Mouse (Mus musculus): ENCODE data around the gene Set. TPM values are rescaled to one million over a fixed set of nuclear protein-coding genes. Genes with fewer than 3 reads are reported as not detected.

Set gene
- total and polyA plus RNA-seq, 2 experiments from 2014 or later, result 149 to 334 TPM

DNA sequence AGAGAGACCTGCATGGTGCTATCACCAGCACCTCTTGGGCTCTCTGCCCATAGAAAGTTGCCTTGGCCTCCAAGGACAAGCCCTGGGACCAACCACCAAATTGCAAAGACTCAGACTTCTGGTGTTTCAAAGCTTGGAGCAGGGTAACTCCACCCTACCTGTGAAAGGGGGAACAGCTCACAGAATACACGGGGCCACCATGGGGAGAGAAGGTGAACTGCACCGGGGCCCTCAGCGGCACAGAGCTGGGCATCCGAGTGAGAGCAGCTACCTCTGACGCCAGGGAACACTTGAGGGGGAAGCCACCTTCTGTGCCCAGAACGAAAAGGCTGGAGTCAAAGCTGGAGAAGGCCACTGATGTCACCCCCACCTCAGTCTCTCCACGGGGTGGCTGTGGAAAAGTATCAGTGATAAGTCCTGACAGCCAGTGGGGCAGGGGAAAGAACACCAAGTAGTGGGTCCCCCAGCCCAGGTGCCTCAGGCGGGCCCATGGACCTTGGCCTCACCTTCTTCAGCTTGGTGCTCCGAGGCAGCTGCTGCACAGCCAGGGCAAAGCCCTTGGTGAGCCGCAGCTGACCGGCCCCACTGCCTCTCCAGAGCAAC, 24.8 kb upstream of the Set start:
- DNase-seq (ENCODE audit: low spot score) (no peak), ATAC-seq (peak; percentile 57)
- H3K4me2 ChIP-seq (ENCODE audit: low read depth, low read length), result no peak overlapping the region
- no peaks in the 10 kb centered on the region for H3K9me3 ChIP-seq (ENCODE audit: low read length)
- no peaks in the 10 kb centered on the region for H3K4me1 ChIP-seq (ENCODE audit: insufficient read depth, low read length)
- WGBS, result 62% methylated on average over 11 of the region's 11 CpGs
- no peak overlapping the region for H3K9ac ChIP-seq (replicated peaks; ENCODE audit: low read length)
- no peak overlapping the region for H3K4me3 ChIP-seq (ENCODE audit: low read length)
- no peaks in the 10 kb centered on the region for H3K27me3 ChIP-seq (ENCODE audit: insufficient read depth, low read length)
- H3K36me3 ChIP-seq (ENCODE audit: insufficient read depth, low read length), result peaks cover 58% of the 10 kb centered on the region
- peak; percentile 55; the same call in 1 of the 2 replicates for TF ChIP-seq CTCF (IDR thresholded peaks at IDR 0.05; ENCODE audit: low read depth)
- H3K27ac ChIP-seq, result no peak overlapping the region

DNA sequence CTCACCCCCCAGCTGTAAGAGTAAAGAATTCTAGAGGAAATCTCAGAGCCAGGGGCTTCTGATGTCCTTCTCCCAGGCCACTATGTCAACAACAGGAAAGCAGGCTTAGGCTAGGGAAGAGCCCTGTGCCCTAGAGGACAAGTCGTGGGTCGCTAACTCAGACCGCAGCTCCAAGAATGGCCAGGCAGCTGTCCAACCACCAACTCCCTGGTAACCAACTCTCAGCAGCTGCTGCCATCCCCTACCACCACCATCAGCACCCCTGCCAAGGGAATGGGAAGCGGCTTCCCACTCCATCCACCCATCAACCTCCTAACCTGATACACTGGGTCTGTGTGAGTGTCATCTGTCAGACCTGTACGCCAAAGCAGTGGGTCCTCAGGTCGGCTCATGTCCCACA, 24.2 kb upstream of the Set start:
- TF ChIP-seq CTCF (IDR thresholded peaks at IDR 0.05; ENCODE audit: low read depth), result no peak
- H3K4me1 ChIP-seq (ENCODE audit: insufficient read depth, low read length), result no peaks in the 10 kb centered on the region
- ATAC-seq, result no peak; the same call in 1 of the 2 replicates
- 55% methylated on average over 6 of the region's 6 CpGs for WGBS
- peaks cover 53% of the 10 kb centered on the region for H3K36me3 ChIP-seq (ENCODE audit: insufficient read depth, low read length)
- no peaks in the 10 kb centered on the region for H3K9me3 ChIP-seq (ENCODE audit: low read length)
- no peak overlapping the region for H3K4me2 ChIP-seq (ENCODE audit: low read depth, low read length)
- H3K9ac ChIP-seq (replicated peaks; ENCODE audit: low read length), result no peak overlapping the region
- H3K4me3 ChIP-seq (ENCODE audit: low read length), result no peak overlapping the region
- no peak overlapping the region for H3K27ac ChIP-seq
- no peaks in the 10 kb centered on the region for H3K27me3 ChIP-seq (ENCODE audit: insufficient read depth, low read length)
- no peak for DNase-seq (ENCODE audit: low spot score)

DNA sequence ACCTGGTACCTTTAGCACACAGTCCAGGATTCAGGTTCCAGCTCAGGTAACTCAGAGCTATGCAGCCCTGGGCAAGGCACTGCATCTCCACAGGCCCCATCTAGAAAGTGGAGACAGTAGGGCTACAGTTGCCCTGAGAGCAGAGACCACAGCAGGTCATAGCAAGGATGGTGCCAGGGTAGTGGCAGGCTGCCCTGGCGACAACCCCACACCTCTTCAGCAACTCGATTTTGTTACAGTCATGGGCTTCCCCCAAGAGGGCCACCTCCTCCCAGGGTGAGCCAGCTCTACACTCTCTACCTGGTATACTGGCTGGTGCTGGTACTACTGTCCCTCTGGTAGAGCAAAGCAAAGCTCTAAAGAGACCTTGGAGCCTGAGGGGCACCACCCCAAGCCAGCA, 19.4 kb upstream of the Set start:
- no peaks in the 10 kb centered on the region for H3K27me3 ChIP-seq (ENCODE audit: insufficient read depth, low read length)
- TF ChIP-seq CTCF (IDR thresholded peaks at IDR 0.05; ENCODE audit: low read depth), result no peak
- WGBS, result 97% methylated on average over 2 of the region's 2 CpGs
- H3K36me3 ChIP-seq (ENCODE audit: insufficient read depth, low read length), result peaks cover 6% of the 10 kb centered on the region; the same call in 1 of the 2 replicates
- H3K4me1 ChIP-seq (ENCODE audit: insufficient read depth, low read length), result no peaks in the 10 kb centered on the region
- H3K4me3 ChIP-seq (ENCODE audit: low read length), result no peak overlapping the region
- no peak overlapping the region for H3K9ac ChIP-seq (replicated peaks; ENCODE audit: low read length)
- ATAC-seq, result no peak
- H3K4me2 ChIP-seq (ENCODE audit: low read depth, low read length), result no peak overlapping the region
- no peak for DNase-seq (ENCODE audit: low spot score)
- H3K9me3 ChIP-seq (ENCODE audit: low read length), result no peaks in the 10 kb centered on the region
- no peak overlapping the region for H3K27ac ChIP-seq

DNA sequence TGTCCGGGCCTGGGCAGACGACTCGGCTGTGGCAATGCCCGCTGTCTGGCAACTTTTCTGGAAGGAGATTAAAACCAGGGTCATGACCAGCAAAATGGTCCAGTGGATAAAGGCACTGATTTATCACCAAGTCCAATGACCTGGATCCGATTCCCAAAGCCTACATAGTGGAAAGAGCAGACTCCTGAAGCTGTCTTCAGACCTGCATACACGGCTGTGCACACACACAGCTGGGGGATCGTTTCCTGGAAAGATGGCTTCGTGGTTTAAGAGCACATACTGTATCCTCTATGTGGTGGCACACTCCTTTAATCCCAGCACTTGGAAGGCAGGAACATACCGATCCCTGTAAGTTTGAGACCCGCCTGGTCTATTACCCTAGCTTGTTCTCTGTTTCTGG, 18.8 kb upstream of the Set start:
- Histone ChIP-seq H3K9ac (replicated peaks; ENCODE audit: low read length) (no peak overlapping the region), H3K9me3 (ENCODE audit: low read length) (no peaks in the 10 kb centered on the region), H3K36me3 (ENCODE audit: insufficient read depth, low read length) (peaks cover 6% of the 10 kb centered on the region; the same call in 1 of the 2 replicates), H3K4me1 (ENCODE audit: insufficient read depth, low read length) (no peaks in the 10 kb centered on the region), H3K4me2 (ENCODE audit: low read depth, low read length) (no peak overlapping the region), H3K4me3 (ENCODE audit: low read length) (no peak overlapping the region), H3K27me3 (ENCODE audit: insufficient read depth, low read length) (no peaks in the 10 kb centered on the region), H3K27ac (no peak overlapping the region)
- no peak for TF ChIP-seq CTCF (IDR thresholded peaks at IDR 0.05; ENCODE audit: low read depth)
- no peak for ATAC-seq
- WGBS, result 94% methylated on average over 10 of the region's 10 CpGs
- no peak for DNase-seq (ENCODE audit: low spot score)

DNA sequence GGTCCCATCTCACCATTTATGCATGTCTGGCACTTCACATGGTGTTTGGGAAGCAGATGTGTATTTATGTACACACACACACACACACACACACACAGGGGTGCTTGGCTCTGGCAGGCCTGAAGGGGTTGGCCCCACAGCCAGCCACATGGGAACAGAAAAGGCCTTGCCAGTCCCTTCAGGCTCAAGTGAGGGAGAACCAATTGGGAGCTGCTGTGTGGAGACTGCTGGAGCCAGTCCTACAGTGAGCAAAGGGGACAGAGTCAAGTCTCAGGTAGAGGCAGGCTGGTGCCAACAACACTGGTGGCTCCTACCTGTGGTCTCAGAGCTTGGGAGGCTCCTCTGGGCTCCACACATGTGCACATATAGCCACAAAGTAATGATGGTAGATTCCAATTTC, 17.5 kb upstream of the Set start:
- Histone ChIP-seq H3K36me3 (ENCODE audit: insufficient read depth, low read length) (peaks cover 6% of the 10 kb centered on the region; the same call in 1 of the 2 replicates), H3K9ac (replicated peaks; ENCODE audit: low read length) (no peak overlapping the region), H3K4me3 (ENCODE audit: low read length) (no peak overlapping the region), H3K4me2 (ENCODE audit: low read depth, low read length) (no peak overlapping the region), H3K9me3 (ENCODE audit: low read length) (no peaks in the 10 kb centered on the region), H3K27me3 (ENCODE audit: insufficient read depth, low read length) (no peaks in the 10 kb centered on the region), H3K27ac (no peak overlapping the region), H3K4me1 (ENCODE audit: insufficient read depth, low read length) (no peaks in the 10 kb centered on the region)
- DNase-seq (ENCODE audit: low spot score) (no peak), ATAC-seq (no peak)
- TF ChIP-seq CTCF (IDR thresholded peaks at IDR 0.05; ENCODE audit: low read depth), result no peak

DNA sequence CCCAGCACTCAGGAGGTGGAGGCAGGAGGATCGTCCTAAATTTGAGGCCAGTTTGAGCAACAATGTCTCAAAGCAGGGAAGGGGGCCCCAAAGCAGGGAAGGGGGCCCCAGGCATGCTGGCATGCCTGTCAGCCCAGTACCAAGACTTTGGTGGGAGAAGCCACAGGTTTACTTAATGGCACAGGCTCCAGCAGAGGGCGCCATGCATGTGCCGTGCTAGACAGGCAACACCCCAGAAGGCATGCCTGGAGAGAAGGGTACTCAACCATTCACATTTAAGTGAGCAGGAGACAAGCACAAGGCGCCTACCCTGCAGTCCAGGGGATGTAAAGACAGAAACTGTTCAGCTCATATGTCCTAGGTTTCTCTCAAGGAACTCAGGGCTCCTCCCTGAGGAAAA, 14.7 kb upstream of the Set start:
- Histone ChIP-seq H3K9me3 (ENCODE audit: low read length) (no peaks in the 10 kb centered on the region), H3K4me3 (ENCODE audit: low read length) (no peak overlapping the region), H3K4me1 (ENCODE audit: insufficient read depth, low read length) (no peaks in the 10 kb centered on the region; the same call in 1 of the 2 replicates), H3K9ac (replicated peaks; ENCODE audit: low read length) (no peak overlapping the region), H3K27ac (no peak overlapping the region), H3K27me3 (ENCODE audit: insufficient read depth, low read length) (no peaks in the 10 kb centered on the region), H3K4me2 (ENCODE audit: low read depth, low read length) (no peak overlapping the region), H3K36me3 (ENCODE audit: insufficient read depth, low read length) (peaks cover under 1% of the 10 kb centered on the region; the same call in 1 of the 2 replicates)
- DNase-seq (ENCODE audit: low spot score), result peak; percentile 88
- peak; percentile 84 for TF ChIP-seq CTCF (IDR thresholded peaks at IDR 0.05; ENCODE audit: low read depth)
- ATAC-seq, result peak; percentile 72; the same call in 1 of the 2 replicates
- 4% methylated on average over 4 of the region's 4 CpGs for WGBS

DNA sequence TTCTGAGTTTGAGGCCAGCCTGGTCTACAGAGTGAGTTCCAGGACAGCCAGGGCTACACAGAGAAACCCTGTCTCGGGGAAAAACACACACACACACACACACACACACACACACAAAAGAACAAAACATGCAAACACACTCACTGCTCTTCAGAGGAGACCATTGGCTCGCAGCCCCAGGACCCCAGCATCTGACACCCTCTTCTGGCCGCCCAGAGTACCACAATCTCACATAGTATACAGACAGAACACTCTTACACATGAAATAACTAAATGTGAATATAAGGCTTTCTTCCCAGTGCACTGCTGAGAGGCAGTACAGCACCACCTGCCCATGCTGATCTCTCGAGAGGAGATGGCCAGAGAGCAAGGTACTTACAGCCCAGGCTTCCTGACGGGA, 12.6 kb upstream of the Set start:
- Histone ChIP-seq H3K4me3 (ENCODE audit: low read length) (no peak overlapping the region), H3K9ac (replicated peaks; ENCODE audit: low read length) (no peak overlapping the region), H3K9me3 (ENCODE audit: low read length) (no peaks in the 10 kb centered on the region), H3K27ac (no peak overlapping the region), H3K36me3 (ENCODE audit: insufficient read depth, low read length) (no peaks in the 10 kb centered on the region), H3K4me2 (ENCODE audit: low read depth, low read length) (no peak overlapping the region), H3K27me3 (ENCODE audit: insufficient read depth, low read length) (no peaks in the 10 kb centered on the region), H3K4me1 (ENCODE audit: insufficient read depth, low read length) (no peaks in the 10 kb centered on the region; the same call in 1 of the 2 replicates)
- no peak for ATAC-seq
- no peak for DNase-seq (ENCODE audit: low spot score)
- WGBS, result 85% methylated on average over 5 of the region's 5 CpGs
- TF ChIP-seq CTCF (IDR thresholded peaks at IDR 0.05; ENCODE audit: low read depth), result no peak

All from hindbrain, postnatal 0 days (tissue).